Mouse (Mus musculus) forebrain, postnatal 0 days (tissue): ENCODE data around the gene Cdipt. TPM values are rescaled to one million over a fixed set of nuclear protein-coding genes. Genes with fewer than 3 reads are reported as not detected.
A peak's percentile ranks its signal among the peaks of the same experiment; 100 is the strongest.

Experiments
- ATAC-seq: fragments of 200-750 bp; cut with Nextera tagmentation; 2 replicates; pipeline ENCODE4 v1.8.0; 2017; ENCODE audit warnings: mild to moderate bottlenecking, moderate library complexity
- DNase-seq: peaks from one replicate; pipeline ENCODE4 v3.0.0-alpha.2; 2015
- H3K27ac ChIP-seq: fragments of 300-500 bp; sonication (generic); 2 replicates; pipeline ENCODE4 v1.5.1; 2014; ENCODE audit warnings: low read depth, mild to moderate bottlenecking, antibody characterized with exemption, low read length, moderate library complexity, mixed read lengths
- H3K27me3 ChIP-seq: fragments of 300-500 bp; sonication (generic); 2 replicates; pipeline ENCODE4 v1.6.1; 2014; ENCODE audit warnings: mild to moderate bottlenecking, low read length, mixed read lengths; ENCODE audit not compliant: insufficient read depth
- H3K36me3 ChIP-seq: fragments of 300-500 bp; sonication (generic); 2 replicates; pipeline ENCODE4 v1.6.1; 2014; ENCODE audit warnings: mild to moderate bottlenecking, moderate library complexity; ENCODE audit not compliant: insufficient read depth
- H3K4me1 ChIP-seq: fragments of 300-500 bp; sonication (generic); 2 replicates; pipeline ENCODE4 v1.6.1; 2014; ENCODE audit warnings: antibody characterized with exemption; ENCODE audit not compliant: insufficient read depth
- H3K4me2 ChIP-seq: fragments of 300-500 bp; sonication (generic); 2 replicates; pipeline ENCODE4 v1.6.1; 2014; ENCODE audit warnings: low read depth, mild to moderate bottlenecking, moderate library complexity
- H3K4me3 ChIP-seq: fragments of 300-500 bp; sonication (generic); 2 replicates; pipeline ENCODE4 v1.5.1; 2014; ENCODE audit warnings: low read depth, low read length, mixed read lengths
- H3K9ac ChIP-seq: fragments of 300-500 bp; sonication (generic); 2 replicates; pipeline ENCODE4 v1.6.1; 2014; ENCODE audit warnings: mild to moderate bottlenecking
- H3K9me3 ChIP-seq: fragments of 300-500 bp; sonication (generic); 2 replicates; pipeline ENCODE4 v1.6.1; 2016; ENCODE audit warnings: low read length
- CTCF ChIP-seq: sonication (generic); IDR thresholded peaks from 2 replicates; pipeline ENCODE4 v1.5.1; 2016; ENCODE audit warnings: antibody characterized with exemption, control low read depth, low read depth
- WGBS: fragments of 180-500 bp; shearing (Covaris S2); extraction: QIAGEN DNeasy Blood & Tissue Kit; methylation state at CpG from one replicate; pipeline ENCODE4 v1.1.7; 2014; 5-methylcytosine and 5-hydroxymethylcytosine counted together
- polyA plus RNA-seq: library from polyadenylated mRNA; unstranded; fragments of >200 nt; fragmentation: Nextera tagmentation; extraction: Ambion mirVana; gene quantifications from 2 replicates; pipeline ENCODE4 v1.2.1, GENCODE M21; 2015
- total RNA-seq: library from RNA; depleted of rRNA; stranded (reverse); fragments of >200 nt; gene quantifications from 2 replicates; pipeline ENCODE4 v1.2.3, GENCODE M21; 2014

The Cdipt gene
- total and polyA plus RNA-seq, 2 experiments from 2014 or later: 134 to 158 TPM

DNA sequence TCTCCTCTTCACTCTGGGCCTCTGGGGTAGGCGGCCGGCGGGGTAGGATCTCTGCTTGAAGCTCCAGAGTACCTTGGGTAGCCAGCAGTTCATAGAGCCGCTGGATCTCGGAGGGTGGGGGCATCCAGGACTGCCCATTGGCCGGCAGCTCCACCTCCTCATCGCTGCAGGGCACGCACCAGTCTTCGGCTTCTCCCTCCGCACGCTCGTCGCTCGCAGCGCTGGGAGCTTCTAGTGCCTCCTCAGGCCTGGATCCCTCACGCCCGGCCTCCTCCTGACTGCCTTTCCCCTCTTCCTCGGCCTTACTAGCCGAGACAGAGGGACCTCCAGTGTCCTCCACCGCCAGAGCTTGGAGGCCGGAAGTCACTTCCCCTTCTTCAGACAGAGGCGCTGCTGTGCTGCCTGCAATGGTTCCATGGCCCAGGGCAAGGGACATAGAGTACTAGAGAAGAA is 40.8 kb downstream of the Cdipt start:
- ATAC-seq: peak; percentile 55
- DNase-seq: no peak
- no peak for TF ChIP-seq CTCF

GRCm38 (mm10) chr7:127016971-127017949 is 41.5 kb downstream of the Cdipt start, which contains the start of gene Pagr1a:
Pagr1a (minus strand) TSS chr7:127017352.
- Histone ChIP-seq H3K4me3 (peak within 1 kb of the TSS; percentile 46), H3K4me2 (peak within 1 kb of the TSS; percentile 94), H3K9ac (peak within 1 kb of the TSS; percentile 80), H3K36me3 (peaks cover 24% of the 10 kb centered on the region), H3K27me3 (no peaks in the 10 kb centered on the region), H3K9me3 (no peaks in the 10 kb centered on the region), H3K27ac (peak within 1 kb of the TSS; percentile 87), H3K4me1 (peaks cover 41% of the 10 kb centered on the region)
- ATAC-seq (peak; percentile 86), DNase-seq (peak; percentile 100)
- TF ChIP-seq CTCF: peak; percentile 89
- WGBS: 2% methylated on average over 39 of the region's 39 CpGs

More for the DNA sequence above, 40.8 kb downstream of the Cdipt start:
- peak overlapping the region; percentile 46 for H3K4me3 ChIP-seq
- peaks cover 21% of the 10 kb centered on the region; the same call in 1 of the 2 replicates for H3K36me3 ChIP-seq
- under 1% methylated on average over 22 of the region's 22 CpGs for whole genome bisulfite sequencing
- H3K9me3 ChIP-seq: no peaks in the 10 kb centered on the region
- peaks cover 38% of the 10 kb centered on the region for H3K4me1 ChIP-seq
- H3K27me3 ChIP-seq: no peaks in the 10 kb centered on the region
- peak overlapping the region; percentile 80 for H3K9ac ChIP-seq
- peak overlapping the region; percentile 87 for H3K27ac ChIP-seq
- H3K4me2 ChIP-seq: peak overlapping the region; percentile 94

GRCm38 (mm10) chr7:127017950-127018345 is 42.2 kb downstream of the Cdipt start:
- peaks cover 41% of the 10 kb centered on the region for H3K4me1 ChIP-seq
- 0 out of 2 replicates have a peak overlapping the region, but pooled peaks have one; percentile 14 for H3K9ac ChIP-seq
- ATAC-seq (no peak), DNase-seq (no peak)
- TF ChIP-seq CTCF: no peak
- H3K4me3 ChIP-seq: no peak overlapping the region
- 0 out of 2 replicates have a peak overlapping the region, but pooled peaks have one; percentile 35 for H3K27ac ChIP-seq
- no peaks in the 10 kb centered on the region for H3K27me3 ChIP-seq
- WGBS: 52% methylated on average over 6 of the region's 6 CpGs
- H3K36me3 ChIP-seq: peaks cover 28% of the 10 kb centered on the region
- H3K4me2 ChIP-seq: no peak overlapping the region
- H3K9me3 ChIP-seq: no peaks in the 10 kb centered on the region

DNA sequence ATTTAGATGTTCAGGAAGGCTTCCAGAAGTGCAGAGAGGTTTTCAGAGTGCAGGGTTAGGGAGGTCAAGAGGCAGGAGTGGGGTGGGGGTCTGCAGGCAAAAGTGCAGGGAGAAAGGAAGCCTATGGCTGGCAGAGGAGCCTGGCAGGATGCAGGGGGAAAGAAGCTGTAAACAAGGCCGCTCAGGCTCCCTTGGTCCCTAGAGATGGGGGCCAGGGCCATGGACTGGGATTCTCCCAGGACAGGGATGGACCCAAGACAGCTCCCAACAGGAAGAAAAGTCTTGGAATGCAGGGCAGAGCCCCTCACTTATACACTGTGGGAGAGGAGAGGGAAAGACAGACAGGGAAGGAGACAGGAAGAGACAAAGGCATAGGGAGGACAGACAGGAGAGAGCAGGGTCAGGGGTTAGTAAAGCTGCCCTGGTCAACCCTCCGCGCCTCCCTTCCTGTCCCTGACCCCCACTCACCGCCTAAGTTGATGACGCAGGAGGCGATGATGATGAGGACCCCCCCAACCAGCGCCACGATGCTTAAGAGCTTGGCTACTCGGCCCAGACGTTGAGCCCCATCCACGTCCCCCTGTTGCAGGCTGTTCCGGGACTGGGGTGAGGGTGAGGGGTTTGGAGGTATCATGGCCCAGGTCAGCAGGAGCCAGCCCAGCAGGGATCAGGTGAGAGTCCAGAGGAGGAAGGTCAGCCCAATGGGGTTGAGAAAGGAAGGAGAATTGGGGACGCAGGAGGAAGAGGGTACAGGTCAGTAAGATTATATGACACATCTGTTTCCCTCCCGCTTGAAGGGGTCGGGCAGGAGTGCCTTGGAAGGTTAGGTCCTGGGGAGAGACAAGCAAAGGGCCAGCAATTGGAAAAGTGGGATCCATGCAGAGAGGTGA is 42.9 kb downstream of the Cdipt start:
- WGBS: 84% methylated on average over 15 of the region's 15 CpGs
- DNase-seq (no peak), ATAC-seq (no peak)
- Histone ChIP-seq H3K36me3 (peaks cover 28% of the 10 kb centered on the region), H3K27me3 (no peaks in the 10 kb centered on the region), H3K4me1 (peaks cover 45% of the 10 kb centered on the region), H3K4me3 (no peak overlapping the region), H3K9ac (peak overlapping the region; percentile 22; the same call in 1 of the 2 replicates), H3K9me3 (no peaks in the 10 kb centered on the region), H3K4me2 (peak overlapping the region; percentile 88; the same call in 1 of the 2 replicates), H3K27ac (0 out of 2 replicates have a peak overlapping the region, but pooled peaks have one; percentile 35)
- no peak for TF ChIP-seq CTCF

- whole genome bisulfite sequencing: 73% methylated on average over 14 of the region's 14 CpGs
- Histone ChIP-seq H3K4me1 (peaks cover 53% of the 10 kb centered on the region), H3K27me3 (no peaks in the 10 kb centered on the region), H3K9me3 (no peaks in the 10 kb centered on the region), H3K36me3 (peaks cover 23% of the 10 kb centered on the region), H3K27ac (peak overlapping the region; percentile 86; the same call in 1 of the 2 replicates), H3K4me2 (peak overlapping the region; percentile 88), H3K9ac (peak overlapping the region; percentile 71), H3K4me3 (peak overlapping the region; percentile 46)
- no peak for TF ChIP-seq CTCF
- DNase-seq: no peak
- ATAC-seq: no peak
These were observed 43.7 kb downstream of the Cdipt start for GRCm38 (mm10) chr7:127019306-127019960.

- H3K4me2 ChIP-seq: peak overlapping the region; percentile 88
- no peak for TF ChIP-seq CTCF
- peak overlapping the region; percentile 86 for H3K27ac ChIP-seq
- no peak for ATAC-seq
- no peaks in the 10 kb centered on the region for H3K9me3 ChIP-seq
- H3K36me3 ChIP-seq: peaks cover 19% of the 10 kb centered on the region
- WGBS: 40% methylated on average over 3 of the region's 3 CpGs
- H3K4me1 ChIP-seq: peaks cover 56% of the 10 kb centered on the region
- DNase-seq: peak; percentile 24
- H3K4me3 ChIP-seq: peak overlapping the region; percentile 46
- peak overlapping the region; percentile 71 for H3K9ac ChIP-seq
- no peaks in the 10 kb centered on the region for H3K27me3 ChIP-seq
These were observed 44.3 kb downstream of the Cdipt start for GRCm38 (mm10) chr7:127020031-127020430.
